Mouse (Mus musculus) ES-Bruce4 (cell line): ENCODE results near the gene Acy3.

Experiments used
- CTCF ChIP-seq: IDR thresholded peaks from one replicate; pipeline ENCODE4 v1.8.1; 2011; ENCODE audit warnings: low read depth, low read length
- EP300 ChIP-seq: IDR thresholded peaks from 2 replicates; pipeline ENCODE4 v1.6.1; 2011; ENCODE audit warnings: low read depth, low read length; ENCODE audit not compliant: insufficient read depth
- POLR2A ChIP-seq: IDR thresholded peaks from one replicate; pipeline ENCODE4 v1.8.1; 2011; ENCODE audit warnings: low read length; ENCODE audit not compliant: insufficient read depth

GRCm38 (mm10) chr19:3958470-3958869 is 27.9 kb upstream of the Acy3 start, which contains the start of gene Aldh3b3:
- no peak for TF ChIP-seq CTCF
- no peak for TF ChIP-seq EP300
- TF ChIP-seq POLR2A, result no peak
